Mouse (Mus musculus): ENCODE results near the gene Med6.

Med6 gene

GRCm38 (mm10) chr12:81594902-81595671, at the start of gene Med6:
Gene Med6, minus strand, starts transcription at chr12:81595008.
- DNase-seq: peak; percentile 95

GRCm38 (mm10) chr12:81642361-81643082, 47.7 kb upstream of the Med6 start:
- no peak for DNase-seq

GRCm38 (mm10) chr12:81640656-81641055, 45.8 kb upstream of the Med6 start:
- DNase-seq: no peak

- no peak for DNase-seq
Observed at GRCm38 (mm10) chr12:81633246-81633645, 38.4 kb upstream of the Med6 start.

GRCm38 (mm10) chr12:81631661-81632401, 37.0 kb upstream of the Med6 start:
- DNase-seq: no peak

- no peak for DNase-seq
Observed at GRCm38 (mm10) chr12:81630915-81631660, 36.3 kb upstream of the Med6 start, which contains the start of gene Ttc9. Gene Ttc9, plus strand, starts transcription at chr12:81631249.

- no peak for DNase-seq
Observed at GRCm38 (mm10) chr12:81630520-81630914, 35.7 kb upstream of the Med6 start.

- DNase-seq: no peak
Observed at GRCm38 (mm10) chr12:81628091-81628490, 33.3 kb upstream of the Med6 start.

GRCm38 (mm10) chr12:81627426-81627825, 32.6 kb upstream of the Med6 start:
- DNase-seq: no peak

DNA sequence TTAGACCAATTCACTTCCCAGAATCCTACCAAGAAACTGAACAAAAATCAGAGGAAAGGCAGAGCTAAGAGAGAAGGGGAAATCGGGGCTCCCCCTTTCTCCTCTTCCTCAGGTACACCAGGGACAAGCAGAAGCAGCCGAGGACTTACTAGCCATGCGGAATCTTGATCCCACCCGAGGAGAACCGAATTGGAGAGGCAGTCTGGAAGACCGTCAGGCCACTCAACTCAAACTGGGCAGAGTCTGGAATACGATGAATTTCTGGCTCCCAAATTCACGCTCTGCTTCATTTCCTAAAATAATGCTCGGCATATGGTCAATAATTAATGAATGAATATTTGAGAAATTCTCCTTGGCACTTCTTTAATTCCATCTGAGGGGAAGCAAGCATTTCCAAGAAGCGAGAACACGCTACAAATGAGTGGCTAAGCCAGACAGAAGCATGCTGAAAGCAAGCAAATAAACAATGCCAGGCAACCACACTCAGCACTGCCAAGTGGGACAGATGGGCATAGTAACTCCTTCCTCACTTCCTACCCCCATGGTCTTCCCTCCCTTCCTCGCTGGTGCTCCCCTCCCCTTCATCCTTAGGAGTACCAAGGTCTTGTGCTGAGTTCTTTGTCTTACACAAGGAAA, 31.5 kb upstream of the Med6 start:
- no peak for DNase-seq

GRCm38 (mm10) chr12:81623377-81623776, 28.6 kb upstream of the Med6 start:
- DNase-seq: no peak

GRCm38 (mm10) chr12:81619302-81619701, 24.5 kb upstream of the Med6 start:
- peak; percentile 85 for DNase-seq

GRCm38 (mm10) chr12:81616980-81617379, 22.2 kb upstream of the Med6 start:
- no peak for DNase-seq

DNA sequence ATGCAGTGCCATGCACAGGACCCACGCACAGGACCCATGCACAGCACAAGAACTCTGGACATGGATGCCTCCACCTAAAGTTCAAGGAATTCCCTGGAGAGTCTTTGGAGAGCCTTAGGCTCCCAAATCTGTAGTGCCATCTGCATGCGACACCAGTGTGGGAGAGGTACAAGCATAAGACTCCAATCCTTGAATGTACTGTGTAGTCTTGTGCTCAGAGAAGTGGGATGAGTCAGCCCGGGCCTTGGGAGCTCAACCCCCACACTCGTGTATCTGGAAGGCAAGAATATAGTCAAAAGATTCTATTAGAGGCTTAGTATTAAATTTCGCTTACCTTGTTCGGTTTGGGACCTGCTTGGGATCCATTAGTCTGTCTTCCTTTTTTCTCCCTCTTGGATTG, 21.0 kb upstream of the Med6 start:
- DNase-seq: no peak

- no peak for DNase-seq
Observed at GRCm38 (mm10) chr12:81609445-81609844, 14.6 kb upstream of the Med6 start.

- DNase-seq: no peak
Observed at GRCm38 (mm10) chr12:81604995-81605784, 10.4 kb upstream of the Med6 start.

DNA sequence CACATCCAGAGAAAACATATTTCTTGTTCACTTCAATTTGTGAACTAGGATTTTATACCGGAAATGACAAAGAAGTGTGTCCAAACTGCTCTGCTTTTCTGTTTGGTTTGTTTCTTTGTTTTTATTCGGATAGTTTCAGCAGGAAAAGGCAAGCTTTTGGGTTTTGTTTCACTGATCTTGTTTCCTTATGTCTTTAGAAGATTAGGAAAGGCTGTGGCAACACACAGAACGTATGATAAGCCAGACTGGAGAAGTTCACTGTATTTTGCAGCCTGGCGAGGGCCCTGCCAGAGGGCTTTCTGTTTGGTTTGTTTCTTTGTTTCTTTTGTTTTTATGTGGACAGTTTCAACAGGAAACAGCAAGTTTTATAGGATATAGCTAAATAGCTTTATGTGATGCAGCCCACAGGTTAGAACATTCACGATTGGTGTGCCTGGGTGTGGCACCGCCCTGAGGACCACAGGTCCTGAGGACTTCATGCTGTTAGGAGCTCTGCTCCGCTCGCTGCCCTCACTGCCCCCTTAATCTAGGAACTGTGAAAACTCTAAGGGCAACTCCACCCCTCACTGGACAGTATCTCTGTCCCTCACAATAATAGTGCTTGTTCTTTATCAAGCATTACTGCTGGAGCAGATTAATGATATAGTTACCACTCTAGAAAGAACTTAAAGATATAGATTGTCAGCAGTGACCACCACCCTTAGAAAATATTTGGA, 1.9 kb upstream of the Med6 start:
- no peak for DNase-seq

DNA sequence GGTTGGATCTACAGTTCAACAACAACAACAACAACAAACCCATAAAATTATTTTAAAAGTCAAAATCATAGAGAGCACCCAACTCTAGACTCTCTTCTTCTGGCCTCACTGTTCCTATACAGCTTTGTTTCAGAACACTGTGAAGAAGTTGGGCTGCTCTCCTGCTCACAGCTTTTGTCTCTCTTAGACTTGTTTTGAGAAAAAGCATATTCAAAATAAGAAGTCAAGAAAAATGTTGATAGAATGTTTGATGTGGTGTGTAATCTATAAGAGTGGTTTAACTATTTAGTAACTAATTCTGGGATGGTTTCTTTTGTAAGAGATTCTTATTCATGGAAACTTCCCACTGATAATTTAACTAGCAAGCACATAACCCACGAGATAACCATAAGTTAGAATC, 26.4 kb downstream of the Med6 start, which contains the start of gene Adam21:
TSS of gene Adam21 (minus strand) at position 101 of the 400 bp plus-strand sequence.
- DNase-seq: no peak

DNA sequence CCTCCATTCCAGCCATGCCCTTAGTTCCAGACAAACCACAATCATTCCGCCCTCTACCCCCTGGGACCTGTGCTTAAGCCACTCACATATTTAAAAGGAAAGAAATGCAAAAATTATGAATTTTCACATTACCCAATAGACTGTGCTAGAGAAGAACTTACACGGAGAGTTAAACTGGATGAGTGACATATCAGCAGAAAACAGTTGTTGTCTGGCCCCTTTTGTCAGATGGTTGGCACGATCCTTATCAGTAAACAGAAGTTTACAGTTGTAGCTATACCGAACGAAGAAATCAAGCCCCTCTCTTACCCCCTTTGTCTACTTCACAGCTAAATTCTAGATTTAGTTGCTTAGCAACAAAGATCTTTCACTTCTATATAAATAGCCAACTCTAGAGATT, 26.9 kb downstream of the Med6 start:
- DNase-seq: no peak

GRCm38 (mm10) chr12:81564173-81564572, 30.6 kb downstream of the Med6 start:
- DNase-seq: no peak

DNA sequence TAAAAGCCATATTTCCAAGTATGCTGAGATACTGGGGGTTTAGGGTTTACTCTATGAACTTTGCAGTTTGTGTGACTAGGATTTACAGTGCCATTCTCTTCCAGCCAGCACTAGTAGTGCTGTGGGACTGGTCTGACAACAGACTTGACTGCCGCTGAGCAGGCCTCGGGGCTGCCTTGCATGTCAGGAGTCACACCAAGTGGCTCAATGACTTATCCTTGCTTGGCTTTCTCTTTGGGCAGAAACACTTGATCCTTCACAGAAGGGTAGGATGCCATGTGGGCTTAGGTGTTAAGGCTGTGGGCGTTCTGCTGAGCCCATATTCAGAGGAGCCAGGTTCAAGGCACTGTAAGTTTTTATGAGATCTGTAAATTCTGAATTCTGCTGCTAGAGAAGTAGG, 45.5 kb downstream of the Med6 start:
- no peak for DNase-seq
